Mouse (Mus musculus) CD4-positive, CD25-positive, alpha-beta regulatory T cell, adult 4 months (primary cell): ENCODE data around the gene Zfp963. TPM values are rescaled to one million over a fixed set of nuclear protein-coding genes. Genes with fewer than 3 reads are reported as not detected.

Source experiments
- ATAC-seq: one replicate; pipeline ENCODE4 v1.8.0; 2017
- polyA plus RNA-seq, 2 experiments: library from polyadenylated mRNA; unstranded; fragments of 100-300 nt; shearing (Covaris generic); gene quantifications; one replicate each; pipeline ENCODE4 v1.2.1; 2017

The Zfp963 gene
- polyA plus RNA-seq = 1 to 10 TPM; 6.8 to 8.1 TPM

DNA sequence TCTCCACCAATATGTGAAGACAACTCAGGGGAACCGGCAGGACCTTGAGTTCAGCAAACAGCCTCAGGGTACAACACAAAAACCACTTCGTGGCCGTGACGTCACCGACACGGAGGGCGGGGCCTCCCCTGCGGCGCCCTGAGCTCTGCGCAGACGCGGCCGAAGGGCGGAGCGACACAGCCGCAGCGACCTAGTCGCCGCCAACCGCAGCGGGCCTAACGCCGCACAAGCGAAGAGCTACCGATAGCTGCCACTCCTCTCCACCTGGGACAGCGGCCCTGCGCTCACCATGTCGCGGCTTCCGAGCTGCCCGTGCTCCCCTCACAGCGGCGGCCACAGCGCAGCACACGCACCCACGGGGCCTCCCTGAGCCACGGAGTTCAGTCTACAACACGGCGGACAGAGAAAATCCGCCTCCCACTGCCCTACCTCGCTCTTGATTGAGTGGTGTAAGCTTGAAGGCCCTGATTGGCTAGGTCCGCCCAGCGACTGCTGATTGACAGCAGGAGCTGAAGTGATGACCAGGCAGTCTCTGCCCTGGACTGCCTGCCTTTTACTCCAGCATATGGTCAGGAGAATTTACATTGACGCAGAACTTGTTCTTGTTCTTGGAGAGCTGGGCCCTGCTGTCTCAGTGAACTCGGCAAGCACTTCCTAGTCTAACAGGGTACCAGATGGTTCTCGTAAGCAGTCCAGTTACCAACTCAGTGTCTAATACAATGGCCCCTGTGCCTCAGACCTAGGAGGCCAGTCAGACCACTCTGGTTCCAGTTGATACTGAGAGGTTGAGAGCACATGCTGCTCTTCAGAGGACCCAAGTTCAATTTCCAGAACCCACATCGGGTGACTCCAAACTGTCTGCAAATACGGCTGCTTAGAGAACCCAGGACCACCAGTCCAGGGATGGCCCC lies at the start of gene Zfp963:
Gene Zfp963, minus strand, starts transcription at position 427 of the 911 bp plus-strand sequence.
- ATAC-seq = peak; percentile 93

DNA sequence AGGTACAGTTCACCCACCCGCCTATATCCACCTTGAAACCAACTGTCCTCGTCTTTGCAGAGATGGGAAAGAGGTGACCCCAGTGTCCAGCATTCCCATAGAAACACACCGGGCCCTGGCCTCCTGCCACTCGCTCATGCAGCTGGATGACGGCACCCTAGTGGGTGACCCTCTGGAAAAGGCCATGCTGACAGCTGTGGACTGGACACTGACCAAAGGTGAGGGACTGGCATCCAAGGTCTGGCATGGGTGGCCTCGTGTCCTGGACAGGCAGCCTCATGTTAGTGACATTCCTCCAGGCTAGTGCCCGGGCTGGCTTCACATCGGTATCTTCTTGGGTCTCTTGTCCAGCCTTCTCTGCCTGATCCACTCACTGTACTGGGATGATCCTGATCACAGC lies 49.5 kb upstream of the Zfp963 start:
- no peak for ATAC-seq

DNA sequence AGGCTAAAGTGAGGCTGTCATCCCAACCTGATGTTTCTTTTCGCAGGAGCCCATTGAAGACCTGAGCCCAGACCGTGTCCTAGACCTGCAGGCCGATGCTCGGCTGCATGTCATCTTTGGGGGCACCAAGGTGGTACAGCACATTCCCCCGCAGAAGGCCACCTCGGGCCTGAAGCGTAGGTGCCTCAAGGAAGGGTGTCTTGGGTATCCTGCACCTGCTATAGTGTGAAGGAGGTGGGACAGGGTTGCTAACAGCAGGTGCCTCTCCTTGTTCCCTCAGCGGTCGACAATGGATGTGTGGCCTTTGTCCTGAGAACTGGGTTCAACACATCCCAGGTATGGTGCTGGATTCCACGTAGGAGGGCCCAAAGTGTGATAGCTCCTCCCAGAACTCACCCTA lies 47.9 kb upstream of the Zfp963 start:
- ATAC-seq = no peak

DNA sequence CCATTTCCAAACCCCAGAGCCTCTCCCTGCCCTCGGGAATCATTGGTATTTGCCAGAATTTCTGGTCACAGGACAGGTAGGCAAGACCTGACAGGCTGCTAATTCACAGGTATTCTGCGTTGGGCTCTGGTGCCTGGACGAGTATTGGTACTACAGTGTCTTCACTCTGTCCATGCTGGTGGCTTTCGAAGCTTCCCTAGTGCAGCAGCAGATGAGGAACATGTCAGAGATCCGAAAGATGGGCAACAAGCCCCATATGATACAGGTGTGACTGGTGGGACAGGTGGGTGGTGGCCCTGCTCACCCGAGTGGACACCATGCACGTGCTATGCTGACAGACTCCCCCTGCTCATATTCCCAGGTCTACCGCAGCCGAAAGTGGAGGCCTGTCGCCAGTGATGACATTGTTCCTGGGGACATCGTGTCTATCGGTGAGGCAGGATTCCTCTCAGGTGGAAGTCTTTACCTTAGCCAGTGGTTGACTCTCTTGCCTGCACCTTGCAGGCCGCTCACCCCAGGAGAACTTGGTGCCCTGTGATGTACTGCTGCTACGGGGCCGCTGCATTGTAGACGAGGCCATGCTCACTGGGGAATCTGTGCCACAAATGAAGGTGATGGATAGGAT lies 47.1 kb upstream of the Zfp963 start:
- ATAC-seq = no peak

DNA sequence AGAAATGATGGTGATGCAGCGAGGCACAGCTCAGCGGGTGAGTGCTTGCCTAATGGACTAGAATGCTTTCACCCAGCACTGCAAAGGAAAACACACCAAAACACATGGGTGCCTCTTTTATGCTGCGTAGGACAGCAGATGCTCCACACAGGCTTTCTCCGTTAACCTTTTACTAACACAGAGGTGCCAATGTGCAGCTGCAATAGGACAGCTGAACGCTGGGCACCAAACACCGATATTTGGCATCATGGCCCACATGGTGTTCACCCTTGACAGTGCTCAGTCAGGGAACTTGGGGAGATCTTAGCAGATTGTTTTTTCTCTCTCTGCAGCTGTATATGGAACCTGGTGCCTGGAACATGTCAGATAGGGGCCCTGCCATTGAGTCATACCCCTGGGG lies 45.1 kb upstream of the Zfp963 start:
- no peak for ATAC-seq

DNA sequence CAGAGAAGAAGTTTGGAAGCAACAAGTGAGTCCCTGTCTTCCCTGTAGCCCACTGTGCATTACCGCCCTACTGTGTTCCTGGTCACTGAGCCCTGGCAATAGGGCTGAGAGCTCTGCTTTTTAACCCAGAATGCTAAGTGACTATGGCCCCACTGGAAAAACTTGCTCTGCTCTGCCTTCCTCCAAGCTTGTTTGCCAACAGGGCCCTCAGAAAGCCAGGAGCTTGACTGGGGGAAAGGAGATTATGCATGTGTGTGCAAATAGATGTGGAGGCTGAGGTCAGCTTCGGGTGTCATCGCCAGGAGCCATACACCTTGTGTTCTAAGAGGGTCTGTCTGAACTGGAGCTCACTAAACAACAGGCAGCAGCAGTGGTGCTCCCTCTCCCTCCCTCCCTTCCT lies 44.3 kb upstream of the Zfp963 start:
- no peak for ATAC-seq

DNA sequence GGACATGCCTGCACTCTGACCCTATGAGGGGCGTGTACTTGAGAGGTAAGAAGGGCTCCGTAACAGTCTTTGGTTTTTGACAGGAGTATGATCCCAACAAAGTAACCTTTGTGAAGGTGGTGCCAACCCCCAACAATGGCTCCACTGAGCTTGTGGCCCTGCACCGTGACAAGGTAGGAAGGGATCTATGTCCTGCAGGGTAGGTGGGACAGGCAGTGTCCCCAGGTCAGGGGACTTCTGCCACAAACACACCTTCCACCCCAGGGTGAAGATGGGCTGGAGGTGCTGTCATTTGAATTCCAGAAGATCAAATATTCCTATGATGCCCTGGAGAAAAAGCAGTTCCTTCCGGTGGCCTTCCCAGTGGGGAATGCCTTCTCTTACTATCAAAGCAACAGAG lies 43.9 kb upstream of the Zfp963 start:
- ATAC-seq = no peak

DNA sequence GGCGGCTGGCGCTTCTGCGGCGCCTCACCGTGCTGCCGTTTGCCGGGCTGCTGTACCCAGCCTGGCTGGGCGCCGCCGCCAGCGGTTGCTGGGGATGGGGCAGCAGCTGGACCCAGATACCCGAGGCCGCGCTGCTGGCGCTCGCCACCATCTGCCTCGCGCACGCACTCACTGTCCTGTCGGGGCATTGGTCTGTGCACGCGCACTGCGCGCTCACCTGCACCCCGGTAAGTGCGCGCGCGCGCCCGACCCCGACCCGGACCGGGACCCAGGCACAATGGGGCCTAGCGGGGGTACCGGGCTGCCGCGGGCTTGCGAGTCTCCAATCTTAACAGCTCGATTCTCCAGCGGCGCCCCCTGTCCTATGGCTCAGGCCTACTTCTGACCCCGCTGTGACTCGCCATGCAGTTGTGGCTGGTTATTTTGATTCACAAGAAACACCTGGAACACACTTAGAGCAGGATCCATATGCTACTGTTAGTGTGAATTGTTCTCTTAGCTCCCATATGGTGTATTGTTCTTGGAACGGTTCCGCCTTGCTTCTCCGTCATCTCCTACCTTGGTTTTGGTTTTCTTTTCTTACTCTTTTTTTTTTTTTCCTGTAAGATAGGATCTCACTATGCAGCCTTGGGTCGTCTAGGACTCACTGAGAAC lies 41.8 kb upstream of the Zfp963 start:
- peak; percentile 35 for ATAC-seq

DNA sequence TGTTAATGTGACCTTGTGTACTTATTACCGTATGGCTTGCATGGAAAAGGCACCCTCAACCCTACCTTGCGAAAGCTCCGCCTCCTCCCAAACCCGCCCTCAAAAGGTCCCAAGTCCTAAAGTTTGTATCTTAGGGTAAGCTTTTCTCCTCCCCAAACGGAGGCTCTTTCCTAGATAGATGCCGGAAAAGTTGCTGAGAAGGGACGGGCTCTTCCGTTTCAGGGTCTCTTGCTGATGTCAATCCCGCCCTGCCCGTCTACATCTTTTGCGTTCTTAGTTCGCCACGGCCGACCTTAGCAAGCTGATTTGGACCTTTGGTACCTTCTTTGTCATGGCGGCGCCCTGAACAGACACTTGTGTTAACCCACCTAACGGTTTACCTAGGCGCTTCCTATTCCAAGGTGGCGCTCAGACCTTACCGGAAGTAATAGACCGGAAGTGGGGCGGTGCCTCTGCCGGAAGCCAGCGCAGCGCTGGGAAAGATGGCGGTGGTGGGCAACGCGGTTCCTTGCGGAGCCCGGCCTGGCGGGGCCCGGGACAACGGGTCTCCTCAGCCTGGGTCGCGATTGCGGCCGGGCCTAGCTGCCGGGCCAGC lies 41.1 kb upstream of the Zfp963 start, which contains the start of the genes Atp13a1 and Zfp866:
Gene Atp13a1, plus strand, starts transcription at position 391 of the 595 bp plus-strand sequence.
Gene Zfp866, minus strand, starts transcription at position 406 of the 595 bp plus-strand sequence.
- ATAC-seq = peak; percentile 97

DNA sequence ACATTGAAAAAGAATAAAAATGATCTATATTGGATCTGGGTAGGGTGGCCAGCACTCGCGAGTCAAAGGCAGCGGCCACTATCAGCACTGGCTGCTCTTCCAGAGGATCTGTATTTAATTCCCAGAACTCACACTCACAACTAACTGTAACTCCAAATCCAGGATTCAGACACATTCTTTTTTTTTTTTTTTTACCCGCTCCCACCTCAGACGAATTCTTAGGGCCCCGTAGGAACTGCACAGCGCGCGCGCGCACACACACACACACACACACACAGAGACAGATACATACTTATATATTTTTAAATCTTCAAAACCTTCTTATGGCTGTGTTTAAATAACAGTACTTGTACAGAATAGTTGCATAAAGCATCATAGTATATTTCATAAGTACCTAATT lies 40.6 kb upstream of the Zfp963 start:
- no peak for ATAC-seq

DNA sequence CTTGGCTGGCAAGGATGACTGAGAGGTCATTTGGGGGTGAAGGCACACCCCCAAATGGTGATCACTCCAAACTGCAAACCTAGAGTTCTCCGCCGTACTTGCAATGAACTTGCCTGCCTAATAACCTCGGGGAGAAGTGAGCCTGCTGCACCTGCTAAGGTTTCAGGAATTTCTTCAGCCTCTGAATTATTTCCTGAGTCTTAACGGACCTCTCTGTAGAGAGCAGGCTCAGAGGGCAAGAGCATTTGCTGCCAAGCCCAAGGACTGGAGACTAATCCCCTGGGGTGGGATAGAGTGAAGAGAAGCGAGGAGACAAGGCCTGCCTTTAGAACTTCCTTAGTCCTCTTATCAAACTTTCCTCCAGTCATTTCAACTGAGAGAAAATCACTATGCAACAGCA lies 40.0 kb upstream of the Zfp963 start:
- no peak for ATAC-seq

DNA sequence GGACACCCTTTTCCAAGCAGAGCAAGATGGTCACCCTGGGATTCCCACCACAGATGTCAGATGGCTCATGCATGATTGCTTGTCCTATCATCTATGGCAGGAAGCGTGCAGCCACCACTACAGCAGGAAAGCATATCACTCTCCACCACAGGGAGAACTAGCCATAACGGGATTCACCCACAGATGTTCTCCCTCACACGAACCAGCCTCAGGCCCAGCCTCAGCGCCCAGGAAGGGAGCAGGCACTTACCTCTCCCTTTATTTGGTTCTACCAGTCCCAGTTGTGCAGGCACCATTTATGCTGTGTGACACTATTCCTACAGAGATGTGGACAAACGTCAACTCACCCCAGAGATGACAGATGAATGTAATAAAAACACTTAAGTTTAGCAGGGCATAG lies 39.3 kb upstream of the Zfp963 start:
- ATAC-seq = no peak

DNA sequence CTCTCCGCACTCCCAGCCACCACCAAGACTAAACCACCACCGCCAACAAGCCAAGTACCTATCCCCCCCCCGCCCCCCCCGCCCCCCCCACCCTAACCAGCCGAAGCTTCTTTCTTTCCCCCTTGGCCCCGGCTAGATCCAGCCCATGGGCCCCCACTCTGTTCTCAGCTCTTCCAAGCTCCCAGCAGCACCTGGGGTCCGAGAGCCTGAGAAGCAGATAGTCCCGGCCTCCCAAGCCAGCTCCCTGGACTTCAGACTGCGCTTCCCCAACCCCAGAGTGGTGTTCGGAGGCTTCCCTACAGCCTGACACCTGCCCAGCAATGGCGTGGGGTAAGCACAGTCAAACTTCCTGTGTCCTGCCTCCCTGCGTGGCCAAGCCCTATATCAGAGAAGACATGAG lies 27.3 kb upstream of the Zfp963 start:
- no peak for ATAC-seq

DNA sequence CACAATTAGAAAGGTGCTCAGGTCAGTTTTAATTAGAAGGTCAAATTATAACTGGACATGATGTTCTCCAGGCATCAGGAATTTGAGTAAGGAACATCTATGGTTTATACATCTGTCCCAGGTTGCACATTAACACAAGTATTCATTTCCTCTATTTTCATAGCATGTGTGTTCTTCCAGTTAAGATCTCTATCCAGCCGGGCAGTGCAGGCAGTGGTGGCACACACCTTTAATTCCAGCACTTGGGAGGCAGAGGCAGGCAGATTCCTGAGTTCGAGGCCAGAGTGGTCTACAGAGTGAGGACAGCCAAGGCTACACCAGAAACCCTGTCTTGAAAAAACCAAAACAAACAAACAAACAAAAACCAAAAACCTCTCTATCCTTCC lies 25.4 kb upstream of the Zfp963 start:
- no peak for ATAC-seq

DNA sequence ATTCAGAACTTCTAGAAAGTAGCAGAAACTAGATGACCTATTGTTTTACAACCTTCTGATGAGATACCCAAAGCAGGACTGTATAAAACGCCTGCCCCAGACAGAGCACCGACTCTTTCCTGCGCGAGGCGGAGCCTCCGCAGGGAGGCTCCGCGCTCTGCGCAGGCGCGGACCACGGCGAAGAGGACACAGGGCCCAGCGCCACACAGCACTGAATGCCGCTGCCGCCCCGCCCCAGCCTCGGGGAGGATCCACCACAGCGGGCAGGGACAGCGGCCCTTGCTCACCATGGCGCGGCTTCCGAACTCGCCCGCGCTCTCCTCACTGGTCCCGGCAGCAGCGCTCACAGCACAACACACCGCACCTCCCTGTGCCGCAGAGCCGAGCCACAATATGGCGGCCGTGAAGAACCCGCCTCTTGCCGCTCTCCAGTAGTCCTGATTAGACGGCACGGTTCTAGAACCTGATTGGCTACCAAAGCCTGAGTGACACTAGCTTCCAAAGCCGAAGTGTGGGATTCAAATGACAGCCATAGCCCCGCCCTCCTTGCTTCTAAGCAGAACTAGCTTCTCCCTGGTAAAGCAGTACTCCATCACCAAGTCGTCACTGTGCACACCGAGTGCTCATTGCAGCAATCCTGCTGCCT lies 24.9 kb upstream of the Zfp963 start, which contains the start of gene Gm20422:
Gene Gm20422, minus strand, starts transcription at position 384 of the 646 bp plus-strand sequence.
- peak; percentile 99 for ATAC-seq

DNA sequence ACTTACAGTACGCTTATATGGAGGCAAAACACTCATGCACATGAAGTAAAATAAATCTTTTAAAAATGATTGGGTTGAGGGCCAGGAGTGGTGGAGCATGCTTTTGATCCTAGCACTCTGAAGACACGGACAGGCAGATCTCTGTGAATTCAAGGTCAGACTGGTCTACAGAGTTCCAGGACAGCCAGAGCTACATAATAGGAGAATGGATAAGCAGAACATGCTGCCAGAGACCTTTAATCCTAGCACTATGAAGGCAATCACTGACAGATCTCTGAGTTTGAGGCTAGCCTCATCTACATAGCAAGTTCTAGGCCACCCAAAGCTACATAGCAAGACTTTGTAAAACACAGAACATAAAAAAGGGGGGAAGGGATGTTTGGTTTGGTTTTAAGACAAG lies 22.3 kb upstream of the Zfp963 start:
- no peak for ATAC-seq

DNA sequence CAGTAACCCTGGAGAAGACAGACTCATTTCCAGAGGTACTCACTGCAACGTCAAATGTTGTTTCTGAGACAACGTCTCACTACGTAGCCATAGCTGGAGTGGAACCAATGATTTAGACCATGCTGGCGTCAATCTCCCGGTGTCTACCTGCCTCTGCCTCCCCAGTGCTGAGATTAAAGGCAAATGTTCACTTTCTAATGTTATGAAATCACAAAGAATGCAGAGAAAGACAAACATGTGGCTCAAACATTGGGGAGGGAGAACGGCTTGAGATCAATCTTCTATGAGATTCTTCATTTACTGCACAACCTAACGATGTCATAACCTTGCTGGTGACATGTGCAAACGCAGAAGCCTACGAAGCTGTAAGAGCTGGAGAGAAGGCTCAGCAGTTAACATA lies 21.5 kb upstream of the Zfp963 start:
- no peak for ATAC-seq

DNA sequence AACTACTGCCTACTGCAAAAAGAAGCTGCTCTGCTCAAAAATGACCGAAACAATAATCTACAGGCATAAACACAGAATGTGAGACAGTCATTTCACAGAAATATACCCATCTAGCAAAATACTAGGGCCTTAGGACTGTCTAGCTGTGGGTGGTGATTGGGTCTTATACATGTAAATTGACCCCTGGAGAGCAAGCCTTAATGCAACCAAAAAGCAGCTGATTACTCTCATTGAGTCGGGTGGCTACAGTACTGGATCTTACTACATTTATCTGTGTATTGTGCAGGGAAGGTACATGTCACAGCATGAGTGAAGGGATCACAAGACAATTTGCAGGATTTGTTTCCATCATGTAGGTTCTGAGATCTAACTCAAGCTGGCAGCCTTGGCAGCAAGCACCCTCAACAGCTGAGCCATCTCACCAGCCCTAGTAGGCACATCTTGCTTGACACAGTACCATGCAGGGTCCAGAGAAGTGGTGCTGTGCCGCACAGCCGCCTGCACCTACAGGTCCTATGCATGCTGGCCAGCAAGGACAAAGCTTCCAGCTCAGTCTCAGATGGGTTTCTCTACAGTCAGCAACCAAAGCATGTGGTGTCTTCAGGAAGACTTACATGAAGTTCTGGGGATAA lies 12.2 kb upstream of the Zfp963 start:
- ATAC-seq = no peak

DNA sequence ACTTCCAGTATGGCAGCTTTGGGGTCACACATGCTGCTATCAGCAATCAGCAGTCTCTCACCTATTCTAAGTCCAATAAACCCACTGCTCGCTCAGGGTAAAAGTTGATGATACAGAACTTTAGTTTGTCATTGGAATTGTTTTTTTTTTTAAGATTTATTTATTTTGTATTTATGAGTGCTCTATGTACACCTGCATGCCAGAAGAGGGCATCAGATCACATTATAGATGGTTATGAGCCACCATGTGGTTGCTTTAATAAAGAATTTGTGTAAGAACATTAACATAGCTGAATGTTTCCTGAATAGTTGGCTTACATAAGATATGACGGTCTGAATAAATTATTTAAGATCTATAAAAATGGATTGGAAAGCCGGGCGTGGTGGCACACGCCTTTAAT lies 8.5 kb upstream of the Zfp963 start:
- no peak for ATAC-seq

DNA sequence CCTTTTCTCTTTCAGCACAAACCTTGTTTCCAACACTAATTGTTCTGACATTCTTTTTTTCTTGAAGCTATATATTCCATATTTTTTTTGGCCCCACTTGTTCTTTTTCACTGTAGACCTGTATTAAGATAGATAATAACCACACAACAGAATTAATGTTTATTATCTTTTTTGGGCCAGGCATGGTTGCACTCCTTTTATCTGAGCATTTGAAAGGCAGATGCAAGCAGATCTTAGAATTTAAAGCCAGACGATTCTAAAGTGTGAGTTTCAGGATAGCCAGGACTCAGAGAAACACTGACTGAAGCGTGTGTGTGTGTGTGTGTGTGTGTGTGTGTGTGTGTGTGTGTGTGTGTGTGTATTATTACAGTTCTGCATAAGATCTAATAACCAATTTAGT lies 2.7 kb upstream of the Zfp963 start:
- ATAC-seq = no peak

DNA sequence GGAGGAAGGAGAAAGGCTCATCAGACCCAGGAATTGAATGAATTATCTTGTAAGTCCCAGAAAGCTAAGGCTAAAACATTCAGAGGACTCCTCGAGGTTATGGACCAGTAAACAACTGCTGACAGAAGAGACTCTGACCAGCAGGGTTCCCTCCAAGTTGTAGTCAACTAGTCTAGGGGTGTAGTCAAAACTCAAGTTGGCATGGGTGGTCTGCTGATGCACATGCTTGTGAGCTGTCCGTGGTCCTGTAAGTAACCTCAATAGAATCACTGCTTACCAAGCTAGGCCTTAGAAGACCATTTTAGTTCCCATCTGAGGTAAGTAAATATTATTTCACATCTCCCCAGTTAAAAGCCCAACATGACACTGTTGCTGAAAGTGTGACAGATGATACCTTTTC lies 8.5 kb downstream of the Zfp963 start:
- ATAC-seq = no peak

DNA sequence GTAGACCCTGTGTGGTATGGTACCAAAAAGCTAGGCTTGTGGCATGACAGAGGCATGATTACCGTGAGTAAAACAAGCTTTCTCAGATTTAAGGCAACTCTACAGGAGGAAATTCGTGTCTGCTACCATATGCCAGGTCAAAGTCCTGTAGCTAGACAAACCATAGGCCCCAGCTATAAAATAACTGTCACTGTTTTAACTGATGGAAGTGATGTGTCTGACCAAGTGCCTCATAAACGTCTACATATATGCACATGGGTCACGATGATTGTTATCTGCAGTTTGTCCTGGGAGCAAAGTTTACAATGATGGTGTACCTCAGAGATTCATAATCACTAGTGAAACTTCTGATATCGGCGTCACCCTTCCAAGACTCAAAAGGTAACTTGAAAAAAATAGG lies 9.0 kb downstream of the Zfp963 start:
- ATAC-seq = no peak
